Mouse (Mus musculus) small intestine, adult 2 months (tissue): ENCODE results near the gene Ak1.

Experiments
- CTCF ChIP-seq: fragments of 200-500 bp; IDR thresholded peaks from 2 replicates; pipeline ENCODE4 v1.5.1; 2012; ENCODE audit warnings: low read depth, mild to moderate bottlenecking, control low read depth, inconsistent platforms, low read length, moderate library complexity, mixed read lengths; ENCODE audit not compliant: insufficient replicate concordance, insufficient read length; ENCODE audit errors: extremely low read depth
- POLR2A ChIP-seq: fragments of 200-500 bp; IDR thresholded peaks from 2 replicates; pipeline ENCODE4 v1.6.1; 2012; ENCODE audit warnings: low read depth, mild to moderate bottlenecking, control low read depth, inconsistent platforms, low read length, moderate library complexity

- no peak for TF ChIP-seq POLR2A
- no peak for TF ChIP-seq CTCF
Observed at GRCm38 (mm10) chr2:32655826-32656225, 34.3 kb downstream of the Ak1 start.
